In the genomic region with DNA sequence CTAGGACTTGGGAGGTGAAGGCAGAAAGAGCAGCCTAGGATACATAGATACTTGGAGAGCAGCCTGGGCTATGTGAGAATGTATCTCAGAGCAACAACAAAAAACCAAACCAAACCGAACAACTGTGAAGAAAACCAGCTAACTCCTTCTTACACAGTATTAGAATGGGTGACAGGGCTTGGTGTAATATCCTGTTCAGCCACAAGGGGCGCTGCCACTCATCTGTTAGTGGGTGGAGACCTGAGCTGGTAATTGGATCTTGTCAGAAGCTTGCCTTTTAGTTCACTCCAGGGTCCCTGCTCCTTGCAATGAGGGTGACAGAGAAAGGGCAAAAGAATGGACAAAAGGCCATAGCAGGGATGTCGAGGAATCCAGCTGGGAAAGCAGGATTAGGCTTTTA, we compare ENCODE assay signal across 9 mouse cellular contexts. TPM values are rescaled to one million over a fixed set of nuclear protein-coding genes. Genes with fewer than 3 reads are reported as not detected.
DNase-seq lines count a peak whose midpoint lies in the region; ATAC-seq and TF ChIP-seq lines count a peak whose summit lies in the region.
"Had no signal": no experiment of that assay in that cellular context is flagged by ENCODE, and none has a peak within 500 bp of the region (broad histone marks: within the 10 kb centered on the region; RNA-seq: fewer than 3 reads in every experiment).

No protein-coding gene starts in this region.

- no peaks in the 10 kb centered on the region for H3K27me3 ChIP-seq in E14TG2a.4 (ENCODE audit: insufficient read depth, low read length)
- H3K27me3 ChIP-seq in heart, postnatal 0 days (ENCODE audit: control insufficient read depth, insufficient read depth, low read length) = no peaks in the 10 kb centered on the region

- no peak overlapping the region for H3K9ac ChIP-seq in heart, postnatal 0 days (replicated peaks; ENCODE audit: low read depth, low read length)

- TF ChIP-seq CTCF in E14TG2a.4 (conservative IDR thresholded peaks at IDR 0.05; ENCODE audit: low read length) = peak; percentile 100
- TF ChIP-seq CTCF in heart, postnatal 0 days (IDR thresholded peaks at IDR 0.05; ENCODE audit: low read depth) = peak; percentile 81

- TF ChIP-seq EP300 in heart, postnatal 0 days (IDR thresholded peaks at IDR 0.05; ENCODE audit: low read depth) = no peak

- H3K4me1 ChIP-seq in E14TG2a.4 (replicated peaks; ENCODE audit: low read depth, low read length) = peaks cover 7% of the 10 kb centered on the region
- no peaks in the 10 kb centered on the region for H3K4me1 ChIP-seq in heart, postnatal 0 days (ENCODE audit: control insufficient read depth, insufficient read depth)

- no peak overlapping the region for H3K4me3 ChIP-seq in E14TG2a.4 (replicated peaks; ENCODE audit: low read length)
- H3K4me3 ChIP-seq in heart, postnatal 0 days (ENCODE audit: low read depth, low read length) = no peak overlapping the region

- H3K4me2 ChIP-seq in heart, postnatal 0 days (ENCODE audit: low read depth, low read length) = no peak overlapping the region

- WGBS in heart, postnatal 0 days = 22% methylated on average over 3 of the region's 3 CpGs

- no peak overlapping the region for H3K27ac ChIP-seq in heart, postnatal 0 days (ENCODE audit: low read depth)

- no peak for ATAC-seq in heart, postnatal 0 days (ENCODE audit: insufficient read depth, low read depth)

- no peaks in the 10 kb centered on the region for H3K36me3 ChIP-seq in E14TG2a.4 (ENCODE audit: insufficient read depth, low read length)
- no peaks in the 10 kb centered on the region for H3K36me3 ChIP-seq in heart, postnatal 0 days (replicated peaks; ENCODE audit: control insufficient read depth, insufficient read depth, low read length)

- H3K9me3 ChIP-seq in E14TG2a.4 (ENCODE audit: low read length) = no peaks in the 10 kb centered on the region
- no peaks in the 10 kb centered on the region for H3K9me3 ChIP-seq in heart, postnatal 0 days (replicated peaks; ENCODE audit: control insufficient read depth, low read length)

- peak; percentile 84 for DNase-seq in adrenal gland, postnatal 14 days
- DNase-seq in embryo, embryonic 9.5 days (ENCODE audit: extremely low spot score) = peak; percentile 85
- DNase-seq in heart, postnatal 0 days (ENCODE audit: low spot score) = peak; percentile 65
- peak; percentile 50 to 77 for DNase-seq in layer of hippocampus, adult 18-20 months (ENCODE audit: low spot score in 2 of 2)
- DNase-seq in lung, postnatal 14 days = peak; percentile 87
- peak; percentile 56 to 78 for DNase-seq in right cerebral cortex, postnatal 10 days (ENCODE audit: low spot score in 2 of 2)
- peak; percentile 48 to 84 for DNase-seq in urinary bladder, postnatal 4 days (ENCODE audit: low spot score in 2 of 2)

RNA-seq across cellular contexts. Expression of a gene that starts 26.4 kb away (rescaled TPM):
- total RNA-seq in adrenal gland, postnatal 14 days (2021) = 0.15 TPM in 1 of 2 replicates, not detected in the other
- not detected in 2 replicates for total RNA-seq in heart, postnatal 0 days (2014; rRNA removed; ENCODE audit: low replicate concordance)
- 0.08 TPM in 1 of 2 replicates, not detected in the other for polyA plus RNA-seq in heart, postnatal 0 days (2015; fragmentation: Nextera tagmentation; extraction: Ambion mirVana)
- total RNA-seq in layer of hippocampus, adult 18-20 months (2021) = not detected
- total RNA-seq: layer of hippocampus, adult 8-10 months had no signal

RNA-seq across cellular contexts. Expression of a gene that starts 30.5 kb away (rescaled TPM):
- not detected in 2 replicates for total RNA-seq in adrenal gland, postnatal 14 days (2021)
- not detected in 2 replicates for total RNA-seq in heart, postnatal 0 days (2014; rRNA removed; ENCODE audit: low replicate concordance)
- not detected in 2 replicates for polyA plus RNA-seq in heart, postnatal 0 days (2015; fragmentation: Nextera tagmentation; extraction: Ambion mirVana)
- not detected for total RNA-seq in layer of hippocampus, adult 18-20 months (2021)
- total RNA-seq: layer of hippocampus, adult 8-10 months had no signal

RNA-seq across cellular contexts. Expression of a gene that starts 47.4 kb away (rescaled TPM):
- 0.38 TPM in 1 of 2 replicates, not detected in the other for total RNA-seq in adrenal gland, postnatal 14 days (2021)
- not detected in 2 replicates for total RNA-seq in heart, postnatal 0 days (2014; rRNA removed; ENCODE audit: low replicate concordance)
- polyA plus RNA-seq in heart, postnatal 0 days (2015; fragmentation: Nextera tagmentation; extraction: Ambion mirVana) = 0.08 and 0.23 TPM in 2 replicates
- not detected for total RNA-seq in layer of hippocampus, adult 18-20 months (2021)
